Mouse (Mus musculus): Measurements from ENCODE around the gene H2afx. TPM values are rescaled to one million over a fixed set of nuclear protein-coding genes. Genes with fewer than 3 reads are reported as not detected.

H2afx gene
- total and polyA plus RNA-seq, 2 experiments from 2014 or later = 112 to 145 TPM

DNA sequence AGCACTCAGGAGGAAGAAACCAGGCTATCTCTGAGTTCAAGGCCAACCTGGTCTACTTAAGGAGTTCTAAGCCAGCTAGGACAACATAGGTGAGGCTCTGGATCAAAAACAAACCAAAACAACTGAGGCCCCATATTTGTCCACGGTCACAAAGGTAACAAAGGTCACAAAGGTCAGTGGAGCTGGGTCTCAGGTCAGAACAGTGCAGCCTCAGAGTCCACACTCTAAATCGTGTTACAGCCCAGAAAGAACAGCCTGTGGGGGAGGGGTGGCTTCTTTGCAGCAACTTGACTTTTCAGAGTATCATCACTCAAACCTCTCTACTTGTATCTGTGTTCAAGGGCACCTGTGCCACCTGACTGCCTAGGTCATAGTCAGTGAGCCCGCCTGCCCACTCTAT is 24.7 kb upstream of the H2afx start:
- H3K9ac ChIP-seq (replicated peaks; ENCODE audit: low read length, poor library complexity, severe bottlenecking) = no peak overlapping the region
- no peak overlapping the region for H3K27ac ChIP-seq (ENCODE audit: low read depth, low read length)
- no peak for ATAC-seq (ENCODE audit: low FRiP score)
- peaks cover 28% of the 10 kb centered on the region for H3K36me3 ChIP-seq (ENCODE audit: insufficient read depth, low read length)
- no peak for TF ChIP-seq CTCF (IDR thresholded peaks at IDR 0.05)
- H3K4me1 ChIP-seq (ENCODE audit: insufficient read depth, low read length) = no peaks in the 10 kb centered on the region
- no peak overlapping the region for H3K4me3 ChIP-seq (ENCODE audit: low read depth, low read length)
- no peaks in the 10 kb centered on the region for H3K27me3 ChIP-seq (ENCODE audit: insufficient read depth, low read length)
- H3K9me3 ChIP-seq (ENCODE audit: low read length) = no peaks in the 10 kb centered on the region
- DNase-seq (ENCODE audit: low spot score) = no peak
- 57% methylated on average over 3 of the region's 3 CpGs for WGBS
- H3K4me2 ChIP-seq (ENCODE audit: low read depth, low read length, poor library complexity, severe bottlenecking) = no peak overlapping the region

DNA sequence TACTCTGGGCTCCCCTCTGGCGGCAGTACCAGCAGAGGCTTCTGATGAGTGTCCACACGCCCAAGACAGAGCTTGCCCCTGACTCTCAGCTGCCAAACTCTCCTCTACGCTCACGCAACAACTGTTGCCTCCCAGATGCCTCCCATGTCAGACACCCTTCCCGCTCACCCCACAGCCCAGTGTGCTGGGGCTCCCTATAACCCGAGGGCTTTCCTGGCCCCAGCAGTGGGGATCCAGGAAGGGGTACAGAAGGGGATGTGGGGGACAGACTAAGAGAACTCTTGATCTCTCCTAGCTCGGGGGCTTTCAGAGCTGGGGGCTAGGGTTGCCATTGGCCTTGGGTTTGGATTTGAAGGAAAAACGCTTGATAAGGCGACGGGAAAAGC is 23.8 kb upstream of the H2afx start:
- Histone ChIP-seq H3K4me3 (ENCODE audit: low read depth, low read length) (no peak overlapping the region), H3K9ac (replicated peaks; ENCODE audit: low read length, poor library complexity, severe bottlenecking) (no peak overlapping the region), H3K36me3 (ENCODE audit: insufficient read depth, low read length) (peaks cover 37% of the 10 kb centered on the region), H3K27ac (ENCODE audit: low read depth, low read length) (no peak overlapping the region), H3K4me2 (ENCODE audit: low read depth, low read length, poor library complexity, severe bottlenecking) (no peak overlapping the region), H3K9me3 (ENCODE audit: low read length) (no peaks in the 10 kb centered on the region), H3K4me1 (ENCODE audit: insufficient read depth, low read length) (no peaks in the 10 kb centered on the region), H3K27me3 (ENCODE audit: insufficient read depth, low read length) (no peaks in the 10 kb centered on the region)
- TF ChIP-seq CTCF (IDR thresholded peaks at IDR 0.05) = no peak
- ATAC-seq (ENCODE audit: low FRiP score) = no peak
- WGBS = 28% methylated on average over 10 of the region's 10 CpGs
- DNase-seq (ENCODE audit: low spot score) = no peak

DNA sequence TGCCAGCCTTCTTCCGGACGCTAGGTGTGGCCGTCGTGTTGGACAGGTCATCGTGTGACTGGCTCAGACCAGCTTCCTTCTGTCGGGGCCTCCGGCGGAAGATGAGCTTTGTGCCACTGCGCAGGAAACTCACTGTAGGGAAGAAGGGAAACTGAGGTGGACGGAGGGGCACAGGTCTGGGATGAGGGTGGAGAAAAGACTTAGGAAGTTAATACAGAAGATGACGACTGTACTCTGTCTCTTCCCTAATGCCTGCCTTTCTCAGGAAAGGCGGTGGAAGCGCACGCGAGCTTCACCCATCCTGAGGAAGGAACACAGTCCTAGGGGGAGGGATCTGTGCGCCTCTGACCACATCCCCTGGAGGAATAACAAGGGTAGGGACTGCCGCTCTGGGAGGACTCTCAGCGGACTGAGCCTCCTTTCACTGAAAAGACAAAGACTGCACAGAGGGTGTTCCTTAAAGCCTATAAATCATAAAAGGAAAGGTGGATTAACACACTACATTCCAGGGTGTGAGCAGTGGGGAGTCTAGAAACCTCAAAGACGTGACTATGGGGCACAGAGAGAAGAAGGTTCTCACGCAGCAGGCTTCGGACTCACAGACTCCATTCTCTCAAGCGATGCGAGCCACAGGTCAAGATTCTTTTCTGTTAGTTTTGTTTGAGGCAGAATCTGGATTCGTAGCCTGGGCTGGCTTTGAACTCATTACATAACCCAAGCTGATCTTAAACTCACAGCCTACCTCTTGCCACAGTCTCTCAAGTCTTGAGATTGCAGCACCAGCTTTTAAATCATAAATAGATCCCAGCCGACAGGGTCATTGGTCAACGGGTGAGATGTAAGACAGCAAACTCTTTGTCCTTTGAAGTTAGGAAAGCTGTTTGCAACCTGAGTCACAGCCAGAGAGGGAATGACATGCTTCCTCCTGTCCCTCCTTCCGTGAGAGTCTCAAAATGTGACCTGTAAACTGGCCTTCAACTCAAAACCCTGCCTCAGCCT is 23.1 kb upstream of the H2afx start:
- 0 out of 2 replicates have a peak, but pooled peaks have one; percentile 7 for TF ChIP-seq CTCF (IDR thresholded peaks at IDR 0.05)
- no peaks in the 10 kb centered on the region for H3K9me3 ChIP-seq (ENCODE audit: low read length)
- H3K4me2 ChIP-seq (ENCODE audit: low read depth, low read length, poor library complexity, severe bottlenecking) = no peak overlapping the region
- 13% methylated on average over 27 of the region's 27 CpGs for WGBS
- no peaks in the 10 kb centered on the region for H3K27me3 ChIP-seq (ENCODE audit: insufficient read depth, low read length)
- no peak overlapping the region for H3K27ac ChIP-seq (ENCODE audit: low read depth, low read length)
- no peaks in the 10 kb centered on the region for H3K4me1 ChIP-seq (ENCODE audit: insufficient read depth, low read length)
- ATAC-seq (ENCODE audit: low FRiP score) (no peak), DNase-seq (ENCODE audit: low spot score) (no peak)
- H3K4me3 ChIP-seq (ENCODE audit: low read depth, low read length) = no peak overlapping the region
- H3K36me3 ChIP-seq (ENCODE audit: insufficient read depth, low read length) = peaks cover 44% of the 10 kb centered on the region
- H3K9ac ChIP-seq (replicated peaks; ENCODE audit: low read length, poor library complexity, severe bottlenecking) = no peak overlapping the region

DNA sequence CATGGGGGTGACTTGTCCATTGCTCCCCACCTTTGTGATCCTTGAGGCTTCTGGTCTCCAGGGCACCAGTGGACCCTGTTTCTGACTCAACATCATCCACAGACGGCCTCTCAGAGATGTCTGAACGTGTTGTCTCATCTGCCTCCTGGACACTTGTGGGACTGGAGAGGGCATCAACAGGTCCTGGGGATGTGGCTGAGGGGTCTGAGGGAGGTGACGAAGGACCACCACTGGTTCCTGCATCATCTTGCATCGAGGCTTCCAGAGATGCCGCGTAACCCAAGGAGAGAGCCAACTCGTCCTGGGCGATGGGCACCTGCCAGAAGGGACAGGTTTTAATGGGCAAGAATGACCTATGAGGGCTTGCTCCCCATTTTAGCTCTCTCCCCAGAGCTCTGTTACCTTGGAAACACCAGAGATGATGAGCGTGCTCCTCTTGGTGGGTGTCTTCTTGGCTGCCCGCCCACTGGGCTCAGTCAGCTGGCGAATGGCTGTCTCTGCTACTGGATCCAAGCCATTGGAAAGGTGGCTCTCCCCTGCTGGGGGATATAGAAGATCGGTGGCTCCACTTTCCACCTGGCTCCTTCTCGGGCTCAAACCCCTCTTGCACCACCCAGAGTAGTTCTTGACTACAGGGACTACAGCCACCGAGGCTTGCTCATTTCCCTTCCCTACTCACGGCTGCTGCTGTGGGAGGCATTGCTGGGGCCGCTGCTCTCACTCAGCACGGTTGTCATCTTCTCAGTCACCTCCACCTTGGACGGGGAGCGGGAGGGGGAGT is 20.8 kb upstream of the H2afx start:
- Histone ChIP-seq H3K9ac (replicated peaks; ENCODE audit: low read length, poor library complexity, severe bottlenecking) (no peak overlapping the region; the same call in 1 of the 2 replicates), H3K36me3 (ENCODE audit: insufficient read depth, low read length) (peaks cover 46% of the 10 kb centered on the region), H3K27ac (ENCODE audit: low read depth, low read length) (no peak overlapping the region), H3K4me1 (ENCODE audit: insufficient read depth, low read length) (peaks cover 13% of the 10 kb centered on the region; the same call in 1 of the 2 replicates), H3K9me3 (ENCODE audit: low read length) (no peaks in the 10 kb centered on the region), H3K4me2 (ENCODE audit: low read depth, low read length, poor library complexity, severe bottlenecking) (no peak overlapping the region), H3K4me3 (ENCODE audit: low read depth, low read length) (no peak overlapping the region), H3K27me3 (ENCODE audit: insufficient read depth, low read length) (no peaks in the 10 kb centered on the region)
- WGBS = 68% methylated on average over 19 of the region's 19 CpGs
- peak; percentile 47 for DNase-seq (ENCODE audit: low spot score)
- ATAC-seq (ENCODE audit: low FRiP score) = no peak
- TF ChIP-seq CTCF (IDR thresholded peaks at IDR 0.05) = no peak

DNA sequence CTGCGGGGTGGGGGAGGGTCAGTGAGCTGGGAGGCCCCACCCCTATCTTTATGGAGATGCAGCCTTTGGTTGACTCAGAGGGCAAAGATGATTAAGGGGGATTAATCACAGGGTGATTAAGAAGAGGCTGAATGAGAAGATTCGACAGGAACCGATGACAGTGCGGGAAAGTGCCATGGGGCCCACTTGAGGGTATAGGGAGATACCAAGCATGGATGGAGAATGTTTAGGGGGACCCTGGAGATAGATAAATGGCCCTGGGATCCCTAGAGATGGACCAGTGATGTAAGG is 20.3 kb upstream of the H2afx start:
- DNase-seq (ENCODE audit: low spot score) (no peak), ATAC-seq (ENCODE audit: low FRiP score) (no peak)
- no peak for TF ChIP-seq CTCF (IDR thresholded peaks at IDR 0.05)
- H3K27me3 ChIP-seq (ENCODE audit: insufficient read depth, low read length) = no peaks in the 10 kb centered on the region
- peaks cover 46% of the 10 kb centered on the region for H3K36me3 ChIP-seq (ENCODE audit: insufficient read depth, low read length)
- peaks cover 17% of the 10 kb centered on the region; the same call in 1 of the 2 replicates for H3K4me1 ChIP-seq (ENCODE audit: insufficient read depth, low read length)
- H3K4me3 ChIP-seq (ENCODE audit: low read depth, low read length) = no peak overlapping the region
- no peaks in the 10 kb centered on the region for H3K9me3 ChIP-seq (ENCODE audit: low read length)
- no peak overlapping the region for H3K4me2 ChIP-seq (ENCODE audit: low read depth, low read length, poor library complexity, severe bottlenecking)
- H3K9ac ChIP-seq (replicated peaks; ENCODE audit: low read length, poor library complexity, severe bottlenecking) = no peak overlapping the region
- H3K27ac ChIP-seq (ENCODE audit: low read depth, low read length) = no peak overlapping the region
- 55% methylated on average over 4 of the region's 4 CpGs for WGBS

DNA sequence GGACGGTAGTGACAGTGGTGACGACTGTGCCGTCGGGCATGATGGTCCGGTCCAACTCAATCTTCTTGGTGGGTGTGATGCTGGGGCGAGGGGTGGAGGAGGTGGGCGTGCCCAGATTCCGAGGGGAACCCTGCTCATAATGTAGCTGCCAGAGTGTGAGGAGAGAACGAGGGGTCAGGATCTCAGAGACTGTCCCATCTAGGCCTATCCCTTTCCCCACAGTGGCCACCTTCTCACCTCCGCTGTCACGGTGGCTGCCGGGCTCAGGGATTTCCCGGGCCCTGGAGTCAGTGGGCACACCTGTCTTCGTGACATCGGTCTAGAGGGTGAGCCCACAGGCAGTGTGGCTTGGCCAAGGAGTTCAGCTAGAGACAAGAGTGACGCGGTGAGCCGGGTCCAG is 19.6 kb upstream of the H2afx start:
- H3K4me3 ChIP-seq (ENCODE audit: low read depth, low read length) = no peak overlapping the region
- no peaks in the 10 kb centered on the region for H3K9me3 ChIP-seq (ENCODE audit: low read length)
- peaks cover 17% of the 10 kb centered on the region; the same call in 1 of the 2 replicates for H3K4me1 ChIP-seq (ENCODE audit: insufficient read depth, low read length)
- H3K9ac ChIP-seq (replicated peaks; ENCODE audit: low read length, poor library complexity, severe bottlenecking) = no peak overlapping the region
- no peak overlapping the region for H3K27ac ChIP-seq (ENCODE audit: low read depth, low read length)
- no peaks in the 10 kb centered on the region for H3K27me3 ChIP-seq (ENCODE audit: insufficient read depth, low read length)
- 96% methylated on average over 18 of the region's 18 CpGs for WGBS
- H3K36me3 ChIP-seq (ENCODE audit: insufficient read depth, low read length) = peaks cover 46% of the 10 kb centered on the region
- DNase-seq (ENCODE audit: low spot score) (no peak), ATAC-seq (ENCODE audit: low FRiP score) (no peak)
- no peak for TF ChIP-seq CTCF (IDR thresholded peaks at IDR 0.05)
- H3K4me2 ChIP-seq (ENCODE audit: low read depth, low read length, poor library complexity, severe bottlenecking) = no peak overlapping the region
